ENCODE assay signal across 8 mouse cellular contexts in the genomic region with DNA sequence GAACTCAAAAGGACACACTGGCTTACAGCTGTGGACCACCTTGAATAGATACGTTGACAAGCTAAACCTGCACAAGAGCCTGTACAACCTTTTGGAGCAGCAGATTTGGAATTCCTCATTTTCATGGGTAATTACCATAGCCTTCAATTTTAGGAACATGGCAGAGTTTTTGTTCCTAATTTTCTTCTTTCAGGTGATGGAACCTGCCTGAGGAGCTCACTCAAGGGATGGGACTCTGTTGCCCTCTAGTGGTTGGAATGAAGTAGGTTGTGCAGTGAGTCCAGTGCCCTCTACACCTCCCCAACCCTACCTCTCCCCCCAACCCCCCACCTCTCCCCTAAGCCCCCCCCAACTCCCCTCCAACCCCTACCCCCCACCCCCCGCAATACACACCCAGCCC.
DNase-seq lines count a peak whose midpoint lies in the region; ATAC-seq and TF ChIP-seq lines count a peak whose summit lies in the region.

No protein-coding gene starts in this region.

- H3K4me1 ChIP-seq in liver, postnatal 0 days (ENCODE audit: insufficient read depth), result no peaks in the 10 kb centered on the region

- intact Hi-C loops in left cerebral cortex, postnatal 36 days (cut with DNase I), result no loop called here

- peak; percentile 53 for DNase-seq in CD4-positive, CD25-positive, alpha-beta regulatory T cell, adult 2 months (ENCODE audit: low read depth, low spot score)
- DNase-seq in layer of hippocampus, adult 2 months (ENCODE audit: low spot score in 2 of 2), result peak in 1 of 2 experiments; percentile 30
- no peak for DNase-seq in layer of hippocampus, postnatal 14 days (ENCODE audit: low spot score in 2 of 2)
- peak; percentile 25 for DNase-seq in c-Kit-positive CD71-positive TER-119-positive erythroid progenitor cells, embryonic 14.5 days (ENCODE audit: low spot score)
- peak; percentile 26 for DNase-seq in liver, postnatal 0 days
- no peak for DNase-seq in left cerebral cortex, postnatal 36 days (ENCODE audit: low spot score in 2 of 2)

- TF ChIP-seq CTCF in layer of hippocampus, adult 2 months (conservative IDR thresholded peaks at IDR 0.05), result peak; percentile 71
- peak; percentile 74 for TF ChIP-seq CTCF in liver, postnatal 0 days (IDR thresholded peaks at IDR 0.05; ENCODE audit: low read depth)

- TF ChIP-seq EP300 in liver, postnatal 0 days (IDR thresholded peaks at IDR 0.05; ENCODE audit: low read depth), result no peak

- H3K36me3 ChIP-seq in liver, postnatal 0 days (replicated peaks; ENCODE audit: insufficient read depth, low read length), result no peaks in the 10 kb centered on the region

- no peaks in the 10 kb centered on the region for H3K9me3 ChIP-seq in liver, postnatal 0 days (ENCODE audit: low read length)

- no peak overlapping the region for H3K4me2 ChIP-seq in liver, postnatal 0 days (ENCODE audit: low read depth, low read length)

- H3K27ac ChIP-seq in layer of hippocampus, adult 2 months, result no peak overlapping the region
- no peak overlapping the region for H3K27ac ChIP-seq in liver, postnatal 0 days (ENCODE audit: low read depth)

- no peak overlapping the region for H3K9ac ChIP-seq in liver, postnatal 0 days (replicated peaks)

- WGBS in liver, postnatal 0 days (ENCODE audit: insufficient replicate concordance), result 63% methylated on average over 2 of the region's 2 CpGs

- H3K4me3 ChIP-seq in layer of hippocampus, adult 2 months, result no peak overlapping the region
- no peak overlapping the region for H3K4me3 ChIP-seq in liver, postnatal 0 days (ENCODE audit: low read depth, low read length)

- H3K27me3 ChIP-seq in liver, postnatal 0 days (ENCODE audit: insufficient read depth, low read length), result no peaks in the 10 kb centered on the region

- ATAC-seq in CD4-positive, CD25-positive, alpha-beta regulatory T cell, adult 4 months, result no peak
- ATAC-seq in liver, postnatal 0 days, result no peak
- ATAC-seq in frontal cortex, adult (ENCODE audit: low TSS enrichment), result no peak; the same call in 1 of the 2 replicates

Comparison
In these comparisons a context has a peak if more than half of its experiments do, and no peak if none do; other contexts are left out.
1. DNase-seq: peak in CD4-positive, CD25-positive, alpha-beta regulatory T cell, adult 2 months (single experiment), c-Kit-positive CD71-positive TER-119-positive erythroid progenitor cells, embryonic 14.5 days (single experiment) and liver, postnatal 0 days (single experiment); none in layer of hippocampus, postnatal 14 days (0 of 2) and left cerebral cortex, postnatal 36 days (0 of 2).